Mouse (Mus musculus): Measurements from ENCODE around the gene Dusp7. TPM values are rescaled to one million over a fixed set of nuclear protein-coding genes. Genes with fewer than 3 reads are reported as not detected.
A peak's percentile ranks its signal among the peaks of the same experiment; 100 is the strongest.

The Dusp7 gene
- polyA plus RNA-seq, 1 experiment: 8.9 TPM

DNA sequence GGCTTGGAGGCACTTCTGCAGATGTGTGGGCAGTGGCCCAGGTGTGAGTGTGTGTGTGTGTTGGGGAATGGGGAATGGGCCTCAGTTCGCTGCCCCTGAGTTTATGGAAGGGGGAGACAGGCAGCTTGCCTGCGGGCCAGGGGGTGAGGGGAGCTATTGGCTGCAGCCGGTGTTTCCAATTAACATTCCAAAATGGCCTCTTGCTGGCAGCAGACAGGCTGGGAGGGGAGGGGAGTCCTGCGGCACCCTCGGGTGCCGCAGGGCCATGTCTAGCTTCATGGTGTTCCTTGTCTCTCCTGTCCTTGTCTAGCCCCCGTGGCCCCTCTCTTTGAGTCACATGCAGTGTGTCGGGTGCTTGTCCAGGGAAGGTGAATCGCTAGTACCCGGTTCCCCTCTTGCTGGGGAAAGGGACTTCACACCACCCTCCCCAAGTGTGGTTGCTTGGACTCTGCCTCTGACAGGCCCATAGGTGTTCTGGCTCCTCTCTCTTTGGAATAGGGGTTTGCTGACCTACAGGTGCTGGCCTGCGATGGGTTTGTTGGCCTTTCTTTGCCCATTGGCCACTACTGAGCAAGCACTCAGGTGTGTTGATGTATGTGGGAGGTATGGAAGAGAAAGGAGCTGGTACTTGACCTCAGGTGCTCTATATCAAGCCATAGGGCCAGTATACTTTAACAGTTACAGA is 1.5 kb downstream of the Dusp7 start:
- Histone ChIP-seq H3K4me3 (peak overlapping the region; percentile 78), H3K36me3 (ENCODE audit: control insufficient read depth, insufficient read depth) (no peaks in the 10 kb centered on the region), H3ac (ENCODE audit: control insufficient read depth, insufficient read length) (peak overlapping the region; percentile 68), H3K79me2 (ENCODE audit: control insufficient read depth, insufficient read depth) (peaks cover 35% of the 10 kb centered on the region), H3K4me2 (ENCODE audit: low read depth) (peak overlapping the region; percentile 89), H3K27me3 (ENCODE audit: control insufficient read depth, insufficient read depth, insufficient read length) (no peaks in the 10 kb centered on the region)
- TF ChIP-seq TCF3 (IDR thresholded peaks at IDR 0.05; ENCODE audit: insufficient read length, low read depth) (no peak), POLR2AphosphoS2 (IDR thresholded peaks at IDR 0.05; ENCODE audit: insufficient read length, low read depth) (no peak), SRF (IDR thresholded peaks at IDR 0.05; ENCODE audit: control insufficient read depth, insufficient read length, low read depth) (no peak), E2F4 (IDR thresholded peaks at IDR 0.05; ENCODE audit: insufficient read depth) (no peak), POLR2A (IDR thresholded peaks at IDR 0.05; ENCODE audit: insufficient read length, low read depth) (no peak), MYOD1 (IDR thresholded peaks at IDR 0.05; ENCODE audit: control insufficient read depth in 1 of 3, insufficient read length in 2 of 3, low read depth in 2 of 3) (no peak), REST (IDR thresholded peaks at IDR 0.05; ENCODE audit: insufficient read depth, insufficient read length) (no peak), MAX (IDR thresholded peaks at IDR 0.05; ENCODE audit: low read depth) (no peak), USF1 (IDR thresholded peaks at IDR 0.05; ENCODE audit: low read depth) (no peak), CEBPB (IDR thresholded peaks at IDR 0.05; ENCODE audit: insufficient read depth, poor library complexity, severe bottlenecking) (no peak), TCF12 (IDR thresholded peaks at IDR 0.05; ENCODE audit: insufficient read depth, poor library complexity, severe bottlenecking) (no peak), MYOG (IDR thresholded peaks at IDR 0.05; ENCODE audit: control insufficient read depth in 1 of 3, insufficient read depth in 1 of 3, insufficient read length in 2 of 3, low read depth in 2 of 3) (no peak)

DNA sequence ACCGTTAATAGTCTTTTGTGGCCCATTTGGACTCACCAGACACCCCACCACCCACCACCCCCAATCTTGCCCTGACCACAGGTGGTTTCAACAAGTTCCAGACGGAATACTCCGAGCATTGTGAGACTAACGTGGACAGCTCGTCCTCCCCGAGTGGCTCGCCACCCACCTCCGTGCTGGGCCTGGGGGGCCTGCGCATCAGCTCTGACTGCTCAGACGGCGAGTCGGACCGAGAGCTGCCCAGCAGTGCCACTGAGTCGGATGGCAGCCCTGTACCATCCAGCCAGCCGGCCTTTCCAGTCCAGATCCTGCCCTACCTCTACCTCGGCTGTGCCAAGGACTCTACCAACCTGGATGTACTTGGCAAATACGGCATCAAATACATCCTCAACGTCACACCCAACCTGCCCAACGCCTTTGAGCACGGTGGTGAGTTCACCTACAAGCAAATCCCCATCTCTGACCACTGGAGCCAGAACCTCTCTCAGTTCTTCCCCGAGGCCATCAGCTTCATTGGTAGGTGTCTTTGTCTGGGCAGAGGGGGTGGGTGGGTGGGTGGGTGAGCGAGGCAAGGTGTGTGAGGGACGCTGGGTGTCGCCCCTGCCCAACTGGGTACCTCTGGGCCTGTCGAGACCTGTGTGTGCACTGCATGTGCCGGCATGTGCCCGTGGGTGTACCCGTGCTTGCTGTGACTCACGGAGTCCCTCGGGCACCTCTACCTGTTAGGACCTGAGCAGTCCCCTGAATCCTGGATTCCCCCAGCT is 2.4 kb downstream of the Dusp7 start:
- TF ChIP-seq POLR2AphosphoS2 (IDR thresholded peaks at IDR 0.05; ENCODE audit: insufficient read length, low read depth) (peak; percentile 28), MYOG (IDR thresholded peaks at IDR 0.05; ENCODE audit: control insufficient read depth in 1 of 3, insufficient read depth in 1 of 3, insufficient read length in 2 of 3, low read depth in 2 of 3) (no peak)
- H3K36me3 ChIP-seq (ENCODE audit: control insufficient read depth, insufficient read depth): no peaks in the 10 kb centered on the region
- peak overlapping the region; percentile 78 for H3K4me3 ChIP-seq
- peak overlapping the region; percentile 68 for H3ac ChIP-seq (ENCODE audit: control insufficient read depth, insufficient read length)
- peak overlapping the region; percentile 89 for H3K4me2 ChIP-seq (ENCODE audit: low read depth)
- no peaks in the 10 kb centered on the region for H3K27me3 ChIP-seq (ENCODE audit: control insufficient read depth, insufficient read depth, insufficient read length)
- peaks cover 35% of the 10 kb centered on the region for H3K79me2 ChIP-seq (ENCODE audit: control insufficient read depth, insufficient read depth)

DNA sequence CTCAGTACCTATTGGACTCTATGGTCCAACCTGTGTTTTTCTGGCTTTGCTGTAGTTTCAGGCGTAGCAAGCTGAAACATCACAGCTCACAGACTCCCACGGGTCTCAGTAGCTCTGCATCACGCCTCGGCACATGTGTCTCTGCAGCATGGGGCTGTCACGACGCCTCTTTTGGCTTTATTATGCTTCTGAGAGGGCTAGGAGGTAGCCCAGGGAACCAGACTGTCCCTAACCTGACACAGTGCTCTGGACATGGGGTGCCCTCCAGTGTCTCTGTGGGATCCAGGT is 2.9 kb downstream of the Dusp7 start:
- no peaks in the 10 kb centered on the region for H3K36me3 ChIP-seq (ENCODE audit: control insufficient read depth, insufficient read depth)
- H3K4me2 ChIP-seq (ENCODE audit: low read depth): peak overlapping the region; percentile 89
- H3ac ChIP-seq (ENCODE audit: control insufficient read depth, insufficient read length): no peak overlapping the region
- H3K27me3 ChIP-seq (ENCODE audit: control insufficient read depth, insufficient read depth, insufficient read length): no peaks in the 10 kb centered on the region
- H3K4me3 ChIP-seq: peak overlapping the region; percentile 78
- peaks cover 35% of the 10 kb centered on the region for H3K79me2 ChIP-seq (ENCODE audit: control insufficient read depth, insufficient read depth)
- TF ChIP-seq MAX (IDR thresholded peaks at IDR 0.05; ENCODE audit: low read depth): no peak
- no peak for TF ChIP-seq E2F4 (IDR thresholded peaks at IDR 0.05; ENCODE audit: insufficient read depth)

DNA sequence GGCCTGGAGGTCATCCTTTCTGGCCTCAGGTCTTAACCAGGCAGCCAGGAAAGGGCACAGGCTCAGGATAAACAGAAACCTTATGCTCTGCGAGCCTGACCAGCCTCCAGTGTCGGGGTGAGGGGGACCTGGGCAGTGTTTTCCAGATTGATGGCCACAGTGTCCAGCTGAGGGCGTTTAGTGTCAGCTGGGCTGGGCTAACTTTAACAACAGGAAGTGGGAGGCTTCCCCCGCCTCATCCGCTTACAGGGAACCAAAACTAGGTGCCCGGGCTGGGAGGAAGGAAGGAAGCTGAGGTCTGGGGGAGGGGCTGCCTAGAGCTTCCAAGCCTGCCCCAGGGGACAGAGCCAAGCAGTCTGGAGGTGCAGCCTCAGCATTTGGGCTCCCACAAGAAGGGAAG is 3.3 kb downstream of the Dusp7 start:
- H3K36me3 ChIP-seq (ENCODE audit: control insufficient read depth, insufficient read depth): no peaks in the 10 kb centered on the region
- peak overlapping the region; percentile 78 for H3K4me3 ChIP-seq
- H3K4me2 ChIP-seq (ENCODE audit: low read depth): peak overlapping the region; percentile 89
- no peak overlapping the region for H3ac ChIP-seq (ENCODE audit: control insufficient read depth, insufficient read length)
- no peaks in the 10 kb centered on the region for H3K27me3 ChIP-seq (ENCODE audit: control insufficient read depth, insufficient read depth, insufficient read length)
- peaks cover 35% of the 10 kb centered on the region for H3K79me2 ChIP-seq (ENCODE audit: control insufficient read depth, insufficient read depth)
- TF ChIP-seq SRF (IDR thresholded peaks at IDR 0.05; ENCODE audit: control insufficient read depth, insufficient read length, low read depth) (no peak), MYOD1 (IDR thresholded peaks at IDR 0.05; ENCODE audit: control insufficient read depth in 1 of 3, insufficient read length in 2 of 3, low read depth in 2 of 3) (peak in 1 of 3 experiments; percentile 31)

DNA sequence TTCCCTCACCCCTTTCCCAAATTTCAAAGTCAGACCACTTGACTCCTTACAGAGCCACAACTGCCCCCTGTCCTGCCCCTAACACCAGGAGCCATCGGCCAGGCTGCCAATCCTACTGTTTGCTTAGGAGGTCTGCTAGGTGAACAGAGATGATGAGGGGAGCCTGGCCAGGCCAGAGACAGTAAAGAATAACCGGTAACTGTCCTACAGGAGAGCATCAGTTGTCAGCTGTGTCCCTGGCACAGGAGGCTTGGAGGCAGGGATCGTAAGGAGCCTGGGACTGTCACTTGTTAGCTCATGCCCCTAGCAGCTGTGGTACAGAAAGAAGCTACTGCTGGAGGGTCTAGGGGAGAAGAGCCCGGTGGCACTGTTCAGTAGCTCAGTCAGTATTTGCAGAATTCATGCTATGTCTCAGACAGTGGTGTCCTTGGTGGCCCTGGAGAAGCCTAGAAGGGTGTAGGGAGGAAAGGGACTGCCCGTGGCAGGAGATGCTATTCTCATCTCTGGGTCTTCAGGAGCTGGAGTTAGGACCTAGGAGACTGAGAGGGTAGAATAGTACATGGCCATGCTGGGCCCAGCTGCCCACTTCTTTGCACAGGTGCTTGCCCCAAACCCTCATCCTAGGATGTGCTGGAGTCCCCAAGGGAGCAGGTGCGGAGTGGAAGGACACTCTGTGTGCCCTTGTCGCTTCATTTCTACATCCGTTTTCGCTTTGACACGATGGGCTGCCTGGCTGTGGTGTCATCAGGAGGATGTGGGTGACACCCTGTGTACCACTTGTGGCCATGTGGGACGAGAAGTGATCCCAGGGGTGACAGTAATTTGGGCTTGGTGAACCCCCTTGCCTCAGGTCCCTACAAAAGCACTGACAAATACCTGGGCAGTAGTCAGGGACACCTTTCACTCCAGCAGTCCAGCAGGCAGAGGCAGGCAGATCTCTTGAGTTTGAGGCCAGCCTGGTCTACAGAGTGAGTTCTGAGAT is 4.3 kb downstream of the Dusp7 start:
- peaks cover 35% of the 10 kb centered on the region for H3K79me2 ChIP-seq (ENCODE audit: control insufficient read depth, insufficient read depth)

More for the DNA sequence above, 4.3 kb downstream of the Dusp7 start:
- TF ChIP-seq MYOD1 (IDR thresholded peaks at IDR 0.05; ENCODE audit: control insufficient read depth in 1 of 3, insufficient read length in 2 of 3, low read depth in 2 of 3) (no peak), USF1 (IDR thresholded peaks at IDR 0.05; ENCODE audit: low read depth) (no peak), TCF12 (IDR thresholded peaks at IDR 0.05; ENCODE audit: insufficient read depth, poor library complexity, severe bottlenecking) (no peak), MAX (IDR thresholded peaks at IDR 0.05; ENCODE audit: low read depth) (no peak), POLR2AphosphoS2 (IDR thresholded peaks at IDR 0.05; ENCODE audit: insufficient read length, low read depth) (no peak), REST (IDR thresholded peaks at IDR 0.05; ENCODE audit: insufficient read depth, insufficient read length) (no peak), CEBPB (IDR thresholded peaks at IDR 0.05; ENCODE audit: insufficient read depth, poor library complexity, severe bottlenecking) (no peak)
- Histone ChIP-seq H3K27me3 (ENCODE audit: control insufficient read depth, insufficient read depth, insufficient read length) (no peaks in the 10 kb centered on the region), H3ac (ENCODE audit: control insufficient read depth, insufficient read length) (no peak overlapping the region), H3K36me3 (ENCODE audit: control insufficient read depth, insufficient read depth) (no peaks in the 10 kb centered on the region), H3K4me2 (ENCODE audit: low read depth) (peak overlapping the region; percentile 89), H3K4me3 (peak overlapping the region; percentile 78)

Measured in myocyte (in vitro differentiated cells).